Mouse (Mus musculus) liver, embryonic 11.5 days (tissue): Measurements from ENCODE around the gene Selenop. TPM values are rescaled to one million over a fixed set of nuclear protein-coding genes. Genes with fewer than 3 reads are reported as not detected.

ENCODE experiments used
- ATAC-seq: fragments of 200-750 bp; cut with Nextera tagmentation; replicated peaks from 2 replicates; pipeline ENCODE4 v1.8.0; 2017; ENCODE audit warnings: moderate number of reproducible peaks, mild to moderate bottlenecking, moderate TSS enrichment, moderate library complexity; ENCODE audit not compliant: low FRiP score
- DNase-seq: peaks from one replicate; pipeline ENCODE4 v3.0.0-alpha.2; 2017; ENCODE audit warnings: low spot score
- H3K27ac ChIP-seq: fragments of 300-500 bp; sonication (generic); 2 replicates; pipeline ENCODE4 v1.5.1; 2014; ENCODE audit warnings: mild to moderate bottlenecking, low read depth, low read length, control low read depth
- H3K27me3 ChIP-seq: fragments of 300-500 bp; sonication (generic); replicated peaks from 2 replicates; pipeline ENCODE4 v1.6.1; 2014; ENCODE audit warnings: low read length, mixed read lengths; ENCODE audit not compliant: control insufficient read depth, insufficient read depth
- H3K36me3 ChIP-seq: fragments of 300-500 bp; sonication (generic); 2 replicates; pipeline ENCODE4 v1.6.1; 2014; ENCODE audit warnings: mild to moderate bottlenecking, low read length, moderate library complexity, mixed read lengths; ENCODE audit not compliant: control insufficient read depth, insufficient read depth
- H3K4me1 ChIP-seq: fragments of 300-500 bp; sonication (generic); replicated peaks from 2 replicates; pipeline ENCODE4 v1.6.1; 2014; ENCODE audit warnings: low read length, mixed read lengths; ENCODE audit not compliant: control insufficient read depth, insufficient read depth
- H3K4me2 ChIP-seq: fragments of 300-500 bp; sonication (generic); 2 replicates; pipeline ENCODE4 v1.6.1; 2014; ENCODE audit warnings: mild to moderate bottlenecking, control low read depth, moderate library complexity
- H3K4me3 ChIP-seq: fragments of 300-500 bp; sonication (generic); 2 replicates; pipeline ENCODE4 v1.5.1; 2014; ENCODE audit warnings: low read depth, low read length, control low read depth
- H3K9ac ChIP-seq: fragments of 300-500 bp; sonication (generic); 2 replicates; pipeline ENCODE4 v1.6.1; 2014; ENCODE audit warnings: low read depth, low read length, control low read depth
- H3K9me3 ChIP-seq: fragments of 300-500 bp; sonication (generic); 2 replicates; pipeline ENCODE4 v1.6.1; 2016; ENCODE audit warnings: low read length, inconsistent platforms, mixed read lengths; ENCODE audit not compliant: control insufficient read depth
- WGBS: fragments of 180-500 bp; shearing (Covaris S2); extraction: QIAGEN DNeasy Blood & Tissue Kit; methylation state at CpG from one replicate; pipeline ENCODE4 v1.1.7; 2014; 5-methylcytosine and 5-hydroxymethylcytosine counted together
- polyA plus RNA-seq: library from polyadenylated mRNA; unstranded; fragments of >200 nt; fragmentation: Nextera tagmentation; extraction: Ambion mirVana; gene quantifications from 2 replicates; pipeline ENCODE4 v1.2.1, GENCODE M21; 2014

The Selenop gene
- polyA plus RNA-seq, 1 experiment from 2014 or later, result 268 TPM

DNA sequence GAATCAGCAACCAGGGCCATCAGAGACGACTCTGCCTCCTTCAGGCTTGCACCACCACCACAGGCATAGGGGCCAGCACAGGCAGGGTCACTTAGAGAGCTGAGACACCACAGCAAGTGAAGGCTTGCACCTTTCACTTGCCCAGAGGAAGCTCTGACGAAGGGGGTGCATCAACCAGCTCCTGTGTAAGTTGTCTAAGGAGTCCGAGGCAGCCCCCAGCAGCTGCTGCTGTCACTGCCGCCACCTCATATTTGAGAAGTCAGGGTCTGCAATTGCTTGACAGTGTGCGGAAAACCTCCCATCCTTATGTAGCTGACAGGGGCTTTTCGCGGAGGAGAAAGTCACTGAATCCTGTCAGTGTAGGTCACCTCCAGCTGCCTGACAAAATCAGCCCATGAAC, 10.9 kb downstream of the Selenop start:
- Histone ChIP-seq H3K4me2 (no peak overlapping the region), H3K27ac (no peak overlapping the region), H3K4me3 (no peak overlapping the region), H3K27me3 (no peaks in the 10 kb centered on the region), H3K9ac (no peak overlapping the region), H3K4me1 (no peaks in the 10 kb centered on the region), H3K9me3 (no peaks in the 10 kb centered on the region), H3K36me3 (peaks cover 2% of the 10 kb centered on the region; the same call in 1 of the 2 replicates)
- 82% methylated on average over 7 of the region's 7 CpGs for WGBS
- ATAC-seq (no peak), DNase-seq (no peak)

DNA sequence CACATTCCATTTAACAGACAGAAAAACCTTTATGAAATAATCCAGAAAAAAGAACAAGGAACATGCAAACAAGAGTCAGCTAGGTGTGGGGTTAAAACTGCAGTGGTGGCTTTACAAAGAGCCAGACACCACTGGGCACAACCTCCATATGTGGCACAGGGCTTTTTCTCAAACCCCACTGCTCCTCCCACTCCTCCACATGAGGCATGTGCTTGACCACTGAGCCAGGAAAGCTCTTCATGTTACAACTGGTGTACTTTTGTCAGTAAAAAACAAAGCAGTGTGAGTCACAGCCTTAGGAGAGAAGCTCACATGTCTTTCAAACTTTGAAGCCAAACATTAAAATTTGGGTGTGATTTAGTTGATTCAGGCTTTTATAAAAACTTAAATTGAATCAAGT, 12.9 kb downstream of the Selenop start:
- DNase-seq, result no peak
- no peak overlapping the region for H3K27ac ChIP-seq
- H3K27me3 ChIP-seq, result no peaks in the 10 kb centered on the region
- 0 out of 2 replicates have a peak, but pooled peaks cover 2% of the 10 kb centered on the region for H3K36me3 ChIP-seq
- H3K4me2 ChIP-seq, result no peak overlapping the region
- no peaks in the 10 kb centered on the region for H3K9me3 ChIP-seq
- no peaks in the 10 kb centered on the region for H3K4me1 ChIP-seq
- ATAC-seq, result no peak
- H3K9ac ChIP-seq, result no peak overlapping the region
- H3K4me3 ChIP-seq, result no peak overlapping the region

DNA sequence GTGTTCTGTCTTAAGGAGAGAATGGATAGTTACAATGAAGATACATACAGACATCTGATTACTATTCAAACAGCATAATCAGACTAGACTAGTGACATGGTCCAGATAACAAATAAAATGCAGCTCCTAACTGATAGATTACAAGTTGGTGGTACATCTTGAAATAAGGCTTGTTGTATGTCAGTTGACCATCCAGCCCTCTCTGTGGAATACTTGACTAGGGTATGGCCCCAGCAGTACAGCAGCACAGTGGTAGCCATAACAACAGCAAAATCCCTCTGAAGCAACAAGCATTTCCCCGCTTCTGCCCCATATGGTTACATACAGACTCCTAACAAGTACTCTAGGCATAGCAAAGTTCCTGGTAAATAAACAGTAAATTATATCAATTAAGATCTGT, 13.4 kb downstream of the Selenop start:
- WGBS, result 87% methylated on average over 1 of the region's 1 CpGs
- H3K9ac ChIP-seq, result no peak overlapping the region
- DNase-seq, result no peak

DNA sequence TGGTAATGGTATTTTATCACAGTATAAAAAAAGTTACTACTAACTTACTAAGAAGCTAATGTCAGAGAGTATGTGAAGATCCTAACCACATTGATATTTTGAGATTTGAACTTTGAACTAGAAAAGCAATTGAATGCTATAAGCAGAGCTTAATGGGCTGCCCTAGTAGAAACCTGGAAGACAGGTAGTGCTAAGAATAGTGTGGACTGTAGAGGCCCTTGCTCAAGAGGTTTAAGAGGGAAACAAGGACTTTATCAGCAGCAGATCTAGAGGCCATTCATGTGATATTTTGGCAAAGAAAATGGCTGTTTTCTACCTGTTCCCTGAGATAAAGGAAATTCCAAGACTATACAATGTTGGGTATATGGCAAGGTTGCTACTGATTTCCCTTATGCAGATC, 17.7 kb downstream of the Selenop start:
- no peak overlapping the region for H3K4me3 ChIP-seq
- H3K27ac ChIP-seq, result no peak overlapping the region
- H3K9ac ChIP-seq, result no peak overlapping the region
- no peak overlapping the region for H3K4me2 ChIP-seq
- H3K9me3 ChIP-seq, result no peaks in the 10 kb centered on the region
- DNase-seq (no peak), ATAC-seq (no peak)
- H3K36me3 ChIP-seq, result no peaks in the 10 kb centered on the region
- no peaks in the 10 kb centered on the region for H3K4me1 ChIP-seq
- H3K27me3 ChIP-seq, result no peaks in the 10 kb centered on the region

More for the DNA sequence above, 13.4 kb downstream of the Selenop start:
- Histone ChIP-seq H3K4me2 (no peak overlapping the region), H3K27ac (no peak overlapping the region), H3K4me1 (no peaks in the 10 kb centered on the region), H3K36me3 (0 out of 2 replicates have a peak, but pooled peaks cover 2% of the 10 kb centered on the region), H3K4me3 (no peak overlapping the region), H3K27me3 (no peaks in the 10 kb centered on the region), H3K9me3 (no peaks in the 10 kb centered on the region)
- no peak for ATAC-seq

DNA sequence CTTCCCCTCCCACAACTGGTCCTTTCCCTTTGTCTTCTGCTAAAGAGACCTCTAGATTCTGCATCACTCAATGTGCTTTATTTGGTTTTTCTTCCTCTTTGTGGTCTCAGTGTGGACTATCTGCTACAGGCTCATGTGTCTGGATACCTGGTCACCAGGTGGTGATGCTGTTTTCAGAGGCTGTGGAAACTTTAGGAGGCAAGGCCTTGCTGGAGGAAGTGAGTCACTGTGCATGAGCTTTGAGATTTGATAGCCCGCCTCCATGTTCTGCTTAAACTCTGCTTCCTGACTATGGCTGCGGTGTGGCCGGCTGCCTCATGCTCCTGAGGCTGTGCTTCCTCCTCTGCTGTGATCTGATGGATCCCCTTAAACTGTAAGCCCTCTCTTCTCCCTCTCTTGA, 22.1 kb downstream of the Selenop start:
- ATAC-seq (no peak), DNase-seq (no peak)
- Histone ChIP-seq H3K4me3 (no peak overlapping the region), H3K9ac (no peak overlapping the region), H3K36me3 (no peaks in the 10 kb centered on the region), H3K4me2 (no peak overlapping the region), H3K27me3 (no peaks in the 10 kb centered on the region), H3K4me1 (no peaks in the 10 kb centered on the region), H3K27ac (no peak overlapping the region), H3K9me3 (no peaks in the 10 kb centered on the region)
- WGBS, result 73% methylated on average over 3 of the region's 3 CpGs

DNA sequence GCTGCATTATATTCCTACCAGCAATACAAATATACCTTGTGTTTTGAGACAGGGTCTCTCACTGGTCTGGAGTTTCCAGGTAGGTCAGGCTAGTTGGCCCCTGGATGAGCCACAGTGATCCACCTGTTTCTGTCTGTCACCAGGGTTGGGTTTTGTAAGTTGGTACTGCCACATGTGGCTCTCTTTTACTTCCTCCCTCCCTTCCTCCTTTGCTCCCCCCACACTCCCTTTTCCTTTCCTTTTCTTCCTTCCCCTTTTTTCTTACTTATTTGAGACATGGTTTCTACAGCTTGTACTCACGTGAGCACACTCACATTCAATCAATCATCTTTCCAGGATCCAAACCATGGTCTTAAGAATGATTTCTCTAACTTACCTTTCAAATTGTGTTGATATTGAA, 25.1 kb downstream of the Selenop start:
- H3K9me3 ChIP-seq, result no peaks in the 10 kb centered on the region
- H3K9ac ChIP-seq, result no peak overlapping the region
- no peak overlapping the region for H3K27ac ChIP-seq
- 29% methylated on average over 1 of the region's 1 CpGs for WGBS
- DNase-seq, result no peak
- no peak overlapping the region for H3K4me3 ChIP-seq
- no peak for ATAC-seq
- no peaks in the 10 kb centered on the region for H3K36me3 ChIP-seq
- no peak overlapping the region for H3K4me2 ChIP-seq
- H3K4me1 ChIP-seq, result no peaks in the 10 kb centered on the region
- no peaks in the 10 kb centered on the region for H3K27me3 ChIP-seq

DNA sequence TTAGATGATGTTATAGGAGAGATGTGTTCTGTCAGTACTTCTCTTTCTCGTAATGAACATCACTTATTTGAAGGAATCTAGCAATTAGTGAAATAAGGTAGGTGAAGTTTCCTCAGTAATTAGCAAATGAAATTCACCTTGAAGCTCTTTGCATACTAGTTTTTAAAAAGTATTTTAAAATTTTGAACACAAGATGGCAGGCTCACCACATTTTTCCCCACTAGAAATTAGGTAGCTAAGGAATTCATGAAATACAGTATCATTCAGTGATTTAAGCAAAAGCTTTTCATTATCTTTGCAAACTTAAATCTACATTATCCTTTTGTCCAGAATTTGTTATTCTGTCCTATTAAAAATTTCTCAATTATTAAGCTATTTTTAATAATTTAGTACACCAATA, 27.6 kb downstream of the Selenop start:
- H3K27me3 ChIP-seq, result no peaks in the 10 kb centered on the region
- H3K4me3 ChIP-seq, result no peak overlapping the region
- ATAC-seq (no peak), DNase-seq (no peak)
- WGBS, result 82% methylated on average over 1 of the region's 1 CpGs
- no peaks in the 10 kb centered on the region for H3K4me1 ChIP-seq
- no peak overlapping the region for H3K4me2 ChIP-seq
- no peak overlapping the region for H3K9ac ChIP-seq
- no peak overlapping the region for H3K27ac ChIP-seq
- H3K9me3 ChIP-seq, result no peaks in the 10 kb centered on the region
- H3K36me3 ChIP-seq, result no peaks in the 10 kb centered on the region

DNA sequence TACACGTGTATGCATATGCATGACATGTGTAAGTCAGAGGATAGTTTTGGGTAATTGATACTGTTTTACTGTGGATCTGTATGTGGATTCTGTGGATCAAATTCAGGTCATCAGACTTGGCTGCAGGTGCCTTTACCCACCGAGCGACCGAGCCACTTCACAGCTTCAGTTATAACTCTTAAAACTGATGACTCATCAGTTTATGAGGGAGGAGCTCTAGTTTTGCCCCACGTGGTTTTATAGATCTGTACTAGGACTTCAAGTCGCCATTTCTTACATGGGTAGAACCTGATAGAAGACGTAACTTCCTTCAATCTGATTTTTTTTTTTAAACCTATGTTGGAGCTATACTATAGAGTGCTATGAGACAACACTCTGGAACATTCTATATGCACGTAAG, 29.3 kb downstream of the Selenop start:
- Histone ChIP-seq H3K27ac (no peak overlapping the region), H3K4me1 (no peaks in the 10 kb centered on the region), H3K9me3 (no peaks in the 10 kb centered on the region), H3K36me3 (no peaks in the 10 kb centered on the region), H3K9ac (no peak overlapping the region), H3K27me3 (no peaks in the 10 kb centered on the region), H3K4me3 (no peak overlapping the region), H3K4me2 (no peak overlapping the region)
- WGBS, result 78% methylated on average over 8 of the region's 8 CpGs
- no peak for ATAC-seq
- DNase-seq, result no peak

DNA sequence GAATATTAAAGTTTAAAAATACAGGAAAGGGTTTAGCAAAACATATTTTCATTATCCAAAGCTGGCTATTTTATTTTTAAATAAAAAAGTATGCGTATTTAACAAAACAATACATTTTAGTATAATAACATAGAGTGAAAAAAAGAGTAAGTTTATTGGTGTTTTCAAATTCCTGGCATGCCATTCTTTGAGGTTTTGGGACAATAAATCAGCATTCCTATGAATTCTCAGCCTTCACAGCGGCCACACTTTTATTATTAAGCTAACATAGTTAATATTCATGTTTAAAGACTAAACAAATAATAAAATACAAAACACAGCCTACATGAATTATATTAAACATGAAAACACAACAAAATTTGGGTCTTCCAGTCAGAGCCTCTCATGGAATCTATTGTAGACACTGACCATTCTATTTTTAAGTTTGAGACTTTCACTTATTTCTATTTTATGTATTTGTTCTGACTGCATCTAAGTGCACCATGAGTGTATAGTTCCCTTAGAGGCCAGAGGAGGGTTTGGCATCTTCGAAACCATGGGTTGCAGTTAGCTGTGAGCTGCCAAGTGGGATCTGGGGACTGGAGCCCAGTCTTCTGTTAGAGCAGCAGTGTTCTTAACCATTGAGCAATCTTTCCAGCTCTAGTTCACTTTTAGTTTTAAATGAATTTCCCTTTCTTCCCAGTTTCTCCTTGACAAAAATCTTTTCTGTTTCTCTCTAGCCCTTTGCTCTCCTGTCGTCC, 32.2 kb downstream of the Selenop start:
- no peak for DNase-seq
- no peak overlapping the region for H3K27ac ChIP-seq
- H3K9me3 ChIP-seq, result no peaks in the 10 kb centered on the region

More for the DNA sequence above, 32.2 kb downstream of the Selenop start:
- Histone ChIP-seq H3K27me3 (no peaks in the 10 kb centered on the region), H3K4me3 (no peak overlapping the region), H3K9ac (no peak overlapping the region), H3K4me1 (no peaks in the 10 kb centered on the region), H3K36me3 (no peaks in the 10 kb centered on the region), H3K4me2 (no peak overlapping the region)
- WGBS, result 79% methylated on average over 4 of the region's 4 CpGs
- ATAC-seq, result no peak
